Mouse (Mus musculus): ENCODE results near the gene AW549877. TPM values are rescaled to one million over a fixed set of nuclear protein-coding genes. Genes with fewer than 3 reads are reported as not detected.

AW549877 gene
- 37.5 and 47.0 TPM in 2 replicates for polyA plus RNA-seq (2014; fragmentation: Nextera tagmentation; extraction: Ambion mirVana)

DNA sequence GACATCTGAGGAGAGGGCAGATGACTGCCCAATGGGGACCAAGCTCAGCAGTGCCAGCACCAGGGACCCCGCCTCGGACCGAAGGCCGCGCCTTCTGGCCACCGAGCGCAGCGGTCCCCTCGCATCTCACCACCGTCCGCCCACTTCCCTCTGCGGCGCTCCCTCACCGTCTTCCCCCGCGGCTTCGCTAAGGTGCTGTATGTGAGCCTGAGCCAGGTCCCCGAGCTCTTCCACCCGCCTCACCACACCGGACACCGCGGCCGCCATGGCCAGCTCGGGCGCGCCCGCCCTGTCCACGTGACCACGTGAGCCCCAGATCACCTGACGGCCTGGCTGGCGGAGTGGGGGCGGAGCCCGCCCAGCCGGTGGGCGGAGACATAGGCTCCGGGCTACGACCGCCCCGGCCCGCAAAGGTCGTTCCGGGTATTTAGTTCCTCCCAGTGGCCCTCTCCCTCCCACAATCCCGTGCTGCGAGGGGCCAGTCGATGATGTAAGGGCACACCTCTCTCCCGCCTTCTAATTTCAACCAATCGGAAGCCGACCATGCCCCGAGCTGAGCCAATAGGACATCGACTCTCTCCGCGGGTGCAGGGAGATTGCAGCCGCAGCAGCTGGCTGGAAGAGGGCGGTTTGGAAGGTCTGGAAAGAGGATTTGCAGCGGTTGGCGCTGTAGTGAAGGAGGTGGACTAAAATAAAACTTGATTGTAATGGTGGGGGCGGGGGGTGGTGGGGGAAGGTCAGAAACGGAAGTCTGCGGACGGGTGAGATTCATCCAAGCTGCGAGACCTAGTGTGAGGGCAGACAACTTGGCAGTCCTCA lies at the start of gene AW549877:
AW549877 (minus strand) TSS at position 297 of the 819 bp plus-strand sequence.
- WGBS, result under 1% methylated on average over 61 of the region's 61 CpGs
- Histone ChIP-seq H3K4me3 (ENCODE audit: low read depth, low read length) (peak within 1 kb of the TSS; percentile 63), H3K27ac (replicated peaks; ENCODE audit: low read depth, low read length) (peak within 1 kb of the TSS; percentile 66; the same call in 1 of the 2 replicates), H3K27me3 (ENCODE audit: control insufficient read depth, insufficient read depth, low read length) (no peaks in the 10 kb centered on the region), H3K9me3 (ENCODE audit: control insufficient read depth, low read length) (no peaks in the 10 kb centered on the region), H3K9ac (ENCODE audit: low read length) (peak within 1 kb of the TSS; percentile 85), H3K4me2 (ENCODE audit: low read depth, severe bottlenecking) (peak within 1 kb of the TSS; percentile 49), H3K4me1 (ENCODE audit: control insufficient read depth, insufficient read depth, low read length) (no peaks in the 10 kb centered on the region), H3K36me3 (ENCODE audit: control insufficient read depth, insufficient read depth, low read length) (peaks cover 3% of the 10 kb centered on the region; the same call in 1 of the 2 replicates)
- DNase-seq (ENCODE audit: low spot score), result peak; percentile 96
- peak; percentile 100 for ATAC-seq (ENCODE audit: insufficient number of reproducible peaks, low FRiP score, low TSS enrichment, low read depth)

DNA sequence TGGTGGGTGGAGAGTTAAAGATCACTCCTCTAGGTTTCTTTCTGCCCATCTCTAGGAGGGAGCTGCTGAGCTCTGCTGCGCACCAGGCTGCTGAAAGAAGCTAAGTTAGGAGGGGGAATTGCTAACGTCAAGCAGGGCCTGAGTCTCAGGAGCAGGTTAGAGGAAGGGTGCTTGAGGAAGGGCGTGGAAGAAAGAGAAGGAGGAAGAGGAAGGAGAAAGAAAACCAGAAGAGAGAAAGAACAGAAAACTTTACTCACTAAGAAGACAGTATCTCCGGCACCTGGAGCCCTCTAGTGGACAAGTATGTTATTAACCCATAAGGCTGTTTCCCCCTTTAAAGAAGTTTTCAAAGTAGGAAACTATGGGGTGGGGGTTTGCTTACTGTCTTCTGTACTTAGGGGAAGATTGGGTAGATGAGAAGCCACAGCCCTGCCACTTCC lies 47.5 kb upstream of the AW549877 start:
- Histone ChIP-seq H3K9me3 (ENCODE audit: control insufficient read depth, low read length) (no peaks in the 10 kb centered on the region), H3K36me3 (ENCODE audit: control insufficient read depth, insufficient read depth, low read length) (0 out of 2 replicates have a peak, but pooled peaks cover 3% of the 10 kb centered on the region), H3K4me3 (ENCODE audit: low read depth, low read length) (no peak overlapping the region), H3K4me1 (ENCODE audit: control insufficient read depth, insufficient read depth, low read length) (no peaks in the 10 kb centered on the region), H3K4me2 (ENCODE audit: low read depth, severe bottlenecking) (no peak overlapping the region), H3K27me3 (ENCODE audit: control insufficient read depth, insufficient read depth, low read length) (no peaks in the 10 kb centered on the region), H3K27ac (replicated peaks; ENCODE audit: low read depth, low read length) (no peak overlapping the region), H3K9ac (ENCODE audit: low read length) (no peak overlapping the region)
- WGBS, result 39% methylated on average over 4 of the region's 4 CpGs
- DNase-seq (ENCODE audit: low spot score) (peak; percentile 37), ATAC-seq (ENCODE audit: insufficient number of reproducible peaks, low FRiP score, low TSS enrichment, low read depth) (no peak)

DNA sequence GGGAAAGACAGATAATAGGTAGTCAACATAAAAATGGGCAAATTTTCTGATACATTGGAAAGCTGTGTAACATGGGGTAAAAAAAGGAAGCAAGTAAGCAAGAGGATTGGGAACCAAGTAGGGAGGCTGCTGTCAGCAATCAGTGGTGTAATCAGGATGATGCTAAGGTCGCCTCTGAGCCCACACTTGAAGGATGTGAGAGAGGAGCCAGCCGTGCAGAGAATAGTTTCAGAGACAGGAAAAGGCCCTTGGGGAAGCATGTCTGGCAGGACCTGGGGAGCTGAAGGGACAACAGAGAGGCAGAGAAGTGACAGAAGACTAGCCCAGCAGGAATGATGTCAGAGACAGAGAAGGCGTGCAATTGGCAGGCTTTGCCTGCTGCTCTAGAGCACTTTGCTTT lies 46.9 kb upstream of the AW549877 start:
- H3K4me1 ChIP-seq (ENCODE audit: control insufficient read depth, insufficient read depth, low read length), result no peaks in the 10 kb centered on the region
- 74% methylated on average over 3 of the region's 3 CpGs for WGBS
- H3K27me3 ChIP-seq (ENCODE audit: control insufficient read depth, insufficient read depth, low read length), result no peaks in the 10 kb centered on the region
- no peaks in the 10 kb centered on the region for H3K36me3 ChIP-seq (ENCODE audit: control insufficient read depth, insufficient read depth, low read length)
- no peak overlapping the region for H3K9ac ChIP-seq (ENCODE audit: low read length)
- no peak for DNase-seq (ENCODE audit: low spot score)
- H3K9me3 ChIP-seq (ENCODE audit: control insufficient read depth, low read length), result no peaks in the 10 kb centered on the region
- H3K4me2 ChIP-seq (ENCODE audit: low read depth, severe bottlenecking), result no peak overlapping the region
- no peak overlapping the region for H3K27ac ChIP-seq (replicated peaks; ENCODE audit: low read depth, low read length)
- ATAC-seq (ENCODE audit: insufficient number of reproducible peaks, low FRiP score, low TSS enrichment, low read depth), result no peak
- H3K4me3 ChIP-seq (ENCODE audit: low read depth, low read length), result no peak overlapping the region

DNA sequence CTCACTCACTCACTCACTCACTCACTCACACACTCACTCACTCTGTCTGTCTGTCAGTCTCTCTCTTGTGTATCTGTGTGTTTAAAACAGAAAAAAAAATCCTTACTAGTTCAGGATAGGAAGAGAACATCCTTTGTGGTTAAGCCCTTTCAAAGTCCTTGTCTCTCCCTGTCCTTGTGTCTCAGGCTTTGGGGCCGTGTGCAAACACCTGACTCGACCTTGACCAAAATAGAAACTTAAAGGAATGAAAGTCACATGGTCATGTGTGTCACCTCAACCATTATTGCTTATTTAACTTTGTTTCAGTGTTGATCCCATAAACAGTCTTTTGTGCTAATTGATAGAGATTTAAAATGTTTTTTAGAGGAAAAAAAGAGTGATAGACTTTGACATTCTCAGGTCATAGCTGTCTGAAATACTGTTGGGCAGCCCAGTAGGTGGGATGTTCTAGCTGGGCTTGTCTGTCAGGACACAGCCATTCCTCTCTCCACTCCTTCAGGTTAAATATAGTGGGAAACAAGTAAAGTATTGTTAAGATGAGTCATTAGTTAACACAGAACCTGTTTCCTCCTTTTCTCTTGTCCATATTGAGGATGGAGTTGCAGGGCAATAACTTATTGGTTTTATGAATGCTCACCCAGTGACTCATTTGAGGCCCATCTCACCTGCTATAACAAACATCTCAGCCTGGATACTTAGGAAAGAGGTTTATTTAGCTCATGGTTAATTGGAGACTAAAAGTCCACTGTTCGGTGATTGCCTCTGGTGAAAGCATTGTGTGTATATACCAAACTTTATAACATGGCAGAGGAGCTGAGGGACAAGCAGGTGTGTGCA lies 37.8 kb upstream of the AW549877 start:
- Histone ChIP-seq H3K36me3 (ENCODE audit: control insufficient read depth, insufficient read depth, low read length) (no peaks in the 10 kb centered on the region), H3K27me3 (ENCODE audit: control insufficient read depth, insufficient read depth, low read length) (no peaks in the 10 kb centered on the region), H3K27ac (replicated peaks; ENCODE audit: low read depth, low read length) (no peak overlapping the region), H3K4me2 (ENCODE audit: low read depth, severe bottlenecking) (no peak overlapping the region), H3K4me1 (ENCODE audit: control insufficient read depth, insufficient read depth, low read length) (no peaks in the 10 kb centered on the region), H3K4me3 (ENCODE audit: low read depth, low read length) (no peak overlapping the region), H3K9ac (ENCODE audit: low read length) (no peak overlapping the region), H3K9me3 (ENCODE audit: control insufficient read depth, low read length) (no peaks in the 10 kb centered on the region)
- WGBS, result 84% methylated on average over 3 of the region's 3 CpGs
- ATAC-seq (ENCODE audit: insufficient number of reproducible peaks, low FRiP score, low TSS enrichment, low read depth) (no peak), DNase-seq (ENCODE audit: low spot score) (no peak)

DNA sequence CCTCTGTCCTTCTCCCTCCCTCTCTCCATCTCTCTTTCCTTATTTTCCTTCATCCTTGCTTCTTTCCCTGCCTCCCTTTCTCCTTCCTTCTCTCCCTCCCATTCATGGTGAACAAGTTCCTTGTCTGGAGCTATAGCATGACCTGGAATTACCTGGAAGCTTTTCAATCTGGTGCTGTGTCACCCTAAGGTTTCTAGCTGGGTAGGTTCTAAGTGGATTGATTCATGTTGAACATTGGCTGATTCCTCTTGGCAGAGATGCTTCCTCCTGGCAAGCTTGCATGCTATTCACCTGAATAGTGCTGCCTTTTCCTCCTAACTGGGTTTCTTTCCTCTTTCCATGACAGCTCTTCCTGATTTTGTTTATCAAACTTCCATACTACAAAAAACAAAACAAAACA lies 33.4 kb upstream of the AW549877 start:
- no peak overlapping the region for H3K4me3 ChIP-seq (ENCODE audit: low read depth, low read length)
- H3K9me3 ChIP-seq (ENCODE audit: control insufficient read depth, low read length), result no peaks in the 10 kb centered on the region
- no peaks in the 10 kb centered on the region for H3K36me3 ChIP-seq (ENCODE audit: control insufficient read depth, insufficient read depth, low read length)
- H3K9ac ChIP-seq (ENCODE audit: low read length), result no peak overlapping the region
- ATAC-seq (ENCODE audit: insufficient number of reproducible peaks, low FRiP score, low TSS enrichment, low read depth), result no peak
- no peak overlapping the region for H3K4me2 ChIP-seq (ENCODE audit: low read depth, severe bottlenecking)
- 0 out of 2 replicates have a peak, but pooled peaks cover 3% of the 10 kb centered on the region for H3K4me1 ChIP-seq (ENCODE audit: control insufficient read depth, insufficient read depth, low read length)
- no peak overlapping the region for H3K27ac ChIP-seq (replicated peaks; ENCODE audit: low read depth, low read length)
- no peak for DNase-seq (ENCODE audit: low spot score)
- no peaks in the 10 kb centered on the region for H3K27me3 ChIP-seq (ENCODE audit: control insufficient read depth, insufficient read depth, low read length)

DNA sequence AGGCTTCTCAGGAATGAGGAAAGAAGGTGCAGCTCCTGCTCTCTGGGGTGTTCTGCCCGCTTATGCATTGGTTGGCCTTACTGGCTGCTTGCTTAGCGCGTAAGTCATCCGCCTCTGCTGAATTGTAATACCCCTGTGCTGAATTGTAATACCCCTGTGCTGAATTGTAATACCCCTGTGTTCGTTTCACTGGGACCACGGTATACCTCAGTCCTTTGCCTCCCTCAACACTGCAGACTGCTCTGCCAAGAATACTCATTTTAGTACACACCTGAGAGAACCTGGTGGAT lies 32.8 kb upstream of the AW549877 start:
- 87% methylated on average over 6 of the region's 6 CpGs for WGBS
- no peak overlapping the region for H3K27ac ChIP-seq (replicated peaks; ENCODE audit: low read depth, low read length)
- no peak overlapping the region for H3K4me3 ChIP-seq (ENCODE audit: low read depth, low read length)
- H3K4me2 ChIP-seq (ENCODE audit: low read depth, severe bottlenecking), result no peak overlapping the region
- H3K27me3 ChIP-seq (ENCODE audit: control insufficient read depth, insufficient read depth, low read length), result no peaks in the 10 kb centered on the region
- DNase-seq (ENCODE audit: low spot score) (no peak), ATAC-seq (ENCODE audit: insufficient number of reproducible peaks, low FRiP score, low TSS enrichment, low read depth) (no peak)
- no peak overlapping the region for H3K9ac ChIP-seq (ENCODE audit: low read length)
- no peaks in the 10 kb centered on the region for H3K36me3 ChIP-seq (ENCODE audit: control insufficient read depth, insufficient read depth, low read length)
- 0 out of 2 replicates have a peak, but pooled peaks cover 3% of the 10 kb centered on the region for H3K4me1 ChIP-seq (ENCODE audit: control insufficient read depth, insufficient read depth, low read length)
- H3K9me3 ChIP-seq (ENCODE audit: control insufficient read depth, low read length), result no peaks in the 10 kb centered on the region

DNA sequence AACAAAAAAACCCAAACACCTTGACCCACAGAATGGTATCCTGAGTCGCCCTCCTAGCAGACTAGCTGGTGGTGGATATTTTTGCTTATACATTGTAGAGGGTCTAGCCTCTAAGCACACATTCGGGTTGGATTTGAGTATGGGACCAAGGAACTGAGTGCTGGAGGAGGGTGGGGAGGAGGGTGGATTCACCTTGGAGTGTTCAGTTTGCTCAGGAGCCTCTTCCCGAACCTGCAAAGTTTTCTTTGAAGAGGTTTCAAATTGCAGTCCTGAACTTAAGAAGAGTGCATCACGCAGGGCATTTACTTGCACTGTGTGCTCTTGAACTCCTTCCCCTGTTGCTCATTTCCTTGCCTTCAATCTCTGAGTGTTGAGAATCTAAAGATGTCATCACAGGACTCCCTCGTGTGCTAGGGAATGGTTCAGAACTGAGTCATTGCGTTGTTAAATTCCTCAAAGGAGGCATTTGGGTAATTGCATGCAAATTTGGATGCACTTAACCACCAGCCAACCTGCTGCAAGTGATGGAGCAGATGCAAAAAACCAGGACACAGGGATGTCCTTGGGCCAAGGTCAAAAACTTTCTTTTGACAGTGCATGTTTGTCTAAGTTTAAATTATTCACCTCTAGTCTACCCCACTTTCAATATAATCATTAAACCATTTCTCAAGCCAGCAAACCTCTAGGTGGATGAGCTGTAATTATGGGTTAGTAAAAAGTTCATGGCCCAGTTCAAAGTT lies 32.3 kb upstream of the AW549877 start:
- 0 out of 2 replicates have a peak, but pooled peaks have one; percentile 26 for ATAC-seq (ENCODE audit: insufficient number of reproducible peaks, low FRiP score, low TSS enrichment, low read depth)
- peak overlapping the region; percentile 66 for H3K4me2 ChIP-seq (ENCODE audit: low read depth, severe bottlenecking)
- peak overlapping the region; percentile 78 for H3K9ac ChIP-seq (ENCODE audit: low read length)
- no peak overlapping the region for H3K27ac ChIP-seq (replicated peaks; ENCODE audit: low read depth, low read length)
- no peaks in the 10 kb centered on the region for H3K9me3 ChIP-seq (ENCODE audit: control insufficient read depth, low read length)
- peak overlapping the region; percentile 74 for H3K4me3 ChIP-seq (ENCODE audit: low read depth, low read length)
- no peaks in the 10 kb centered on the region for H3K27me3 ChIP-seq (ENCODE audit: control insufficient read depth, insufficient read depth, low read length)
- no peak for DNase-seq (ENCODE audit: low spot score)
- no peaks in the 10 kb centered on the region for H3K36me3 ChIP-seq (ENCODE audit: control insufficient read depth, insufficient read depth, low read length)
- 0 out of 2 replicates have a peak, but pooled peaks cover 3% of the 10 kb centered on the region for H3K4me1 ChIP-seq (ENCODE audit: control insufficient read depth, insufficient read depth, low read length)
- WGBS, result 8% methylated on average over 6 of the region's 6 CpGs
